Mouse (Mus musculus) megakaryocyte-erythroid progenitor cell, adult 5-6 weeks (primary cell): ENCODE measurements at regions not wholly inside any gene's neighbourhood (a gene's known extent, or its start where the extent isn't known, plus 50 kb on each side); places are given as distances from the start of the nearest gene placed in this dataset.

Experiments used
- ATAC-seq: replicated peaks from 2 replicates; pipeline ENCODE4 v1.8.0; 2016; ENCODE audit warnings: mild to moderate bottlenecking, inconsistent platforms; ENCODE audit not compliant: severe bottlenecking, poor library complexity, low FRiP score, low TSS enrichment

DNA sequence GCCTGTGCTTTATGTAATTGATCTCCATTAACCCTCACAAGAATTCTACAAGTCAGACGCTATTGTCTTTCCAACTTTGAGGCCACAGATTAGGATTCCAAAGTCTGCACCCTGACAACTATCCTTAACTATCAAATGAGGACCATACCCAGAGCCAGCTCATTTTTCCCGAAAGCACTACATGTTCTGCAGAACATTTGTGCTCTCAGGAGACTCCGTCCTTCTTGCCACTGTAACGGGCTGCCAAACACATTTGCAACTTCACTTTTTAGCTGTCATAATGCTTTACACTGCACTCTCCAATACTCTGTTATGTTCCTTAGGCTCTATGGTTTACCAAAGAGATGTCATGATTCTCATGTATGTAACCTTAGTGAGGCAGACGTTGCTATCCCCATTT, 350.7 kb downstream of the Mtx2 start:
- ATAC-seq: no peak

DNA sequence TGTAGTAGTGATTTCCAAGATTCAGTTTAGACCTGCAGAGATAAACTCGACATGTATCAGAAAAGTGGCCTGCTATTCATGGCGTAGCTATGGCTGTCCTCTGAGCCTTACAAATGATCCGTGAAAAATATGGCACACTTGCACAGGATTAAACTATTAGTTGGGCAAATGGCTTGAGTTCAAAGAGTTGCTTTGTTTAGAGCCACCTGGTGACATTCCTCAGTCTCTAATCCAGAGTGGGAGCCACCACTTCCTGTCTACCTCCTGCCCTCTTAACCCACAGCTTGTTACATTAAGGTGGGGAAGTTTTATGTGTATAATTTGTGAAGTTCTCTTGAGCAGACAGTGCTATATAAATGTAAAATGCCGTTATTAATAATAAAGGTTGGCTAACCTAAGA, 357.7 kb downstream of the Mtx2 start:
- no peak for ATAC-seq

DNA sequence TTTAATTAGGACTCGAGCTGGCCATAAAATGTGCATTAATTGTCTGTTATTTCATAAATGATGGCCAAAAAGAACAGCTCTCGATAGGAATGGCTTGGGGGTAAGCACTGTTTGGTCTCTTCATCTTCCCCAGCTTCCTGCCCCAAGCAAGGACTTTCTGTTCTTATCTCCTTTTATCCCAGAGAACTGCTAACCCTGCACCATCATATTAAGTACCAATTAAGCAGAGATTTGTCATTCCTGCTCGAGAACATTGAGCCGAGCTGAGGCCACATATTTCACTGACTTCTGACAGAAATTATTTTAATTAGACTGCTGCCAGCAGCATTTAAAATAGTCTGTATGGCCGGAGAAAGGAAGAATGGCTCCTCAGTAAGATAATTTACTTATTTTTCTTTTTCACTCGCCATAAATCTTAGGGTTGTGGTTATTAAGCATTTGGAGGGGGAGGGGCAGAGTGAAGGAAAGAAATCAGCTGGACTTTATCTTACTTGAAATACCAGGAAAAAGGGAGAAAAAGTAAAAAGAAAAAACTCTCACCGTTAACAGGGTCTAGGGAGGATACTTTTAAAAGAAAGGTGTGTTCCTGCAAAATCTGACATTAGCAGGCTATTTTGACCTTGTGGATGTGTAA, 377.1 kb downstream of the Mtx2 start:
- no peak for ATAC-seq

DNA sequence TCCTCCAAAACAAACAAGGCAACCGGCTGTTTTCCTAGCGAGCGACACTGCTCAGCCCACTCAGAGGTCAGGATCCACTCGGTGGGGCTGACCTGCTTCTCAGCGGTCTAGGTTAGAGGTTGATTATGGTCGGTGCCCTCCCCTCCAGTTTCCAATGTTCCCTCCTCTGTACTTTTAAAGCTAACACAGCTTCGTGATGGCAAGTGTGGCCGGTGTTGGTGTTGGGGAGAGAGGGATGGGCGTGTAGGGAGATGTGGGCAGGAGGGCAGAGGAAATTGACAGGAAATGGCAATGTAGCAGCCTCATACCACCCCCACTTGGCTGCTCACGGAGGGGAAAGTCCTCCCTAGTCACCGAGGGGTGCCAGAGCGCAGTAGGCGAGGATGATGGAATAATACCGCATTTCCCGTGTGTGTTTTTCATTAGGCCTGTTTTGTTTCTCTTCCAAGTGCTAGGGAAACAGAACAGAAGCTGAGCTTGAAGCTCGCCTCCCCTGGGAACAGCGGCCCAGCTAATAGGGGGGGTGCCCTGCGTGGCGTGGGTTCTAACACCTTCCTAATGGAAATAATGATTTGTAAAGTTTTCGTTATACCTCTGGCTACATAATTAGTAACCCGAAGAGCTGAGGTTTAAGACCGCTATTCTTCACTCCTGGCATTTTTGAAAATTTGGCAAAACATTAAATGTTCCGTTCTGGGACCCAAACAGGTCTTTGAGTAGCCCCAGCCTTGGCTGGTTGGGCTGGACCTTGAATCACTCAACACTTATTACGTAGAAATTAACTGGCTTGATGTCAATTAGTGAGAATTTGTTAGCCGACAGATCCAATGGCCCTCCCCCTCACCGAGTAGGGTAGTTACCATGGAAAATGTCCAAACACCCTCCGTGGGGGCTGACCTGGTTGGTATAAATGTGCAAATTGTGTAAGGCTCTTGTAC, 383.5 kb downstream of the Mtx2 start:
- ATAC-seq: no peak

DNA sequence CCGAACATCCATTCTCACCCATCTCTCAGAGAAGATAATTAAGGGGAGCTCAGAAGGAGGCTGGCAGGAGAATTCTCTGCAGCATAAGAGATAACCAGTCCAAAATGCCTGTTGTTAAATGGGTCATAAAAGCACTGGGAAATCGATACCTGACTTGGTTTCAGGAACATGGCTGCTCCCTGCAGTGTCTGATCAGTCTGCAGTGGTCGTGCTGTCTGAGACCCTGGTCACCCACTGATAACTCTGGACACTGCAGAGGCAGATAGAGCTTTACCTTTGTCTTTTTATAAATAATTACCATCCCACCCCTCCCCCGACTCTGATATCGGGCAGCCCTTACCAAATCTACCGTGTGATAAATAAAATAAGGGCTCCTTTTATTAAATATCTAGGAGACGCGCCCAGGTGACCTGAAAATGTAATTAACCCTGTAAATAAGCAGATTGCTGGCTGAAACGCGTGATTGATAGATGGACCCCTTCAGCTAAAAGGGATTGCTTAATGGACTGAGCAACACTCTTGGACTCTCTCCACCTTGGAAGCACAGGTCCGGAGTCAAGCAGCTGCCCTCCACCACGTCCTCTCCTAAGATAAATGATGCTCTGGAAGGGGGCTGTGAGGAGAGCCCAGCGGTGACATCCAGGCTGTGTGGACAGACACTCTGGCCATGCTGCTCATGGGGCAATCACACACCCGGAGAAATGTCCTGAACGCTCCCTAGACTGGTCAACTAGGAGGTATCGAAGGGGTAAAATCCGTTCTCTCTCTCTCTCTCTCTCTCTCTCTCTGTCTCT, 384.4 kb downstream of the Mtx2 start:
- ATAC-seq: no peak

DNA sequence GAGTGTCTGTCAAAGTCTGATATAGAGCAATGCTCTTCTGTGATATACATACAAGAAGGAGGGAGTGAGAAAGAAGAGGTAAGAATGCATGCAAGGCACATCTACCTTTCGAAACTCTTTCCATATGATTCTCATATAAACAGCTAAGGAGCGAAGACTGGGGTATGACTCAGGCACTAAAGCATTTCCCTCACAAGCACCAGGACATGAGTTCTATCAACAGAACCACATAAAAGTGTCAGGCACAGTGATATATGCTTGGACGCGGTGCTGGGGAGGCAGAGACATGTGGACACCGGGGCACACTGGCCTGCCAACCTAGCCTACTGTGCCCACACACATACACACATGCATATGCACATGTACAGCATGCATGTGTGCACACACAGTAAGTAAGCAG, 391.3 kb downstream of the Mtx2 start:
- no peak for ATAC-seq

DNA sequence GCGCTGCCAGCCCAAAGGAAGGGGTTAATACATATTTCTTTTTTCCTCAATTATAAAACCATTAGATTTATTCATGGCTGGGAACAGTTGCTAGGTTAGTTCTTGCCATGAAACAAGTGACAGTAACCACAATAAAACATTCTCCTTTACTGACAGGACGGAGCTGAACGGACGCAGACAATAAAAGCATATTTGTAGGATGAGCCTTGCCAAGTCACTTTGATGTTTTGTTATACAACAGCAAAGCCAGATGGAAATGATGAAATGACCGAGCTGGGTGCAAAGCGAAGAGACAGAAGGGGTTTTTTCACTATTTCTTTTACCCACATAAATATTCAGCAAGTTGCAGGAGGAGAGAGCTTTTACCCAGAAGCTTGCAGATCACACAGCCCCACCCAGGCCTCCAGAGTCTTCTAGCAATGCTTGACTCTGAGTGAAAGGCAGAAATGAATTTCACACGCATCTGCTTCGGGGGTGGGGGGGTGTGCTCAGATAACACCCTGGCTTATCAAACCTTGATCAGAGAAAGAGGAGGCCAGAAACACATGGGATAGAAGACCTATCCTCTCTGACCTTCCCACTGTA, 395.3 kb downstream of the Mtx2 start:
- ATAC-seq: no peak

DNA sequence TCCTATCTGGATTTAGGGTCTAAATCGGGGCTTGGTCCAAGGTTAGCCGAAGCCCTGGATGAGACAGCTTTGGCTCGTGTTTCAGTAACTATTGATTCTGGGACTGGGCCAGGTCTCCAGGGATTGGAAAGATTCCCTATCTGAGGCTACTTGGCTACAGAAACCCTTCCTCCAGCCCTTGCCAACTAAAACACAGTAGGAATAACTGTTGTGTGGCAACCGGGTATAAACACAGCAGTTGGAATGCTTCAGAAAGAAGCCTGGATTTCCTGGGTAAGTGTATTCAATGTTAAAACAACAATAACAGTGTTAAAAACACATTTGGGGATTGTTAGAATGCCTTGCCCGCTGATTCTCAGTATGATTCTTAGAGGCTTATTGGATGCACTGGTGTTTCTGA, 398.8 kb downstream of the Mtx2 start:
- no peak for ATAC-seq

DNA sequence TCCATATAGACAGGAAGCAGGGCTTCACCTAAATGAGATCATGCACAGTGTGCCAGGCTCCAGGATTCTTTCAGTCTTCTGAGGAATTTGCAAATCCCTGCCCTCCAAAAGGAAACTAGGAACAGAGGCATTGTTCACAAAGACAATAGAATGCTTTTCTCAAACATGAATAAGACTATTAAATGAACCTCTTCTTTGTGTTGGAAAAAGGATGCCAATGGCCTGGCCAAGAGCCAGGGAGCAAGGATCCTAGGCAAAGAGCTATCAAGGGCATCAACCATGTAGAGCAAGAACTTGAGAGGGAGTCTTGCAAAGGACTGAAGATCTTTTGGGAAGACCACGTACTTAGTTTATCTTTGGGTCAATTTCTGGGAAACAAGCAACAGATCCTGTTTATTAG, 415.4 kb downstream of the Mtx2 start:
- no peak for ATAC-seq

DNA sequence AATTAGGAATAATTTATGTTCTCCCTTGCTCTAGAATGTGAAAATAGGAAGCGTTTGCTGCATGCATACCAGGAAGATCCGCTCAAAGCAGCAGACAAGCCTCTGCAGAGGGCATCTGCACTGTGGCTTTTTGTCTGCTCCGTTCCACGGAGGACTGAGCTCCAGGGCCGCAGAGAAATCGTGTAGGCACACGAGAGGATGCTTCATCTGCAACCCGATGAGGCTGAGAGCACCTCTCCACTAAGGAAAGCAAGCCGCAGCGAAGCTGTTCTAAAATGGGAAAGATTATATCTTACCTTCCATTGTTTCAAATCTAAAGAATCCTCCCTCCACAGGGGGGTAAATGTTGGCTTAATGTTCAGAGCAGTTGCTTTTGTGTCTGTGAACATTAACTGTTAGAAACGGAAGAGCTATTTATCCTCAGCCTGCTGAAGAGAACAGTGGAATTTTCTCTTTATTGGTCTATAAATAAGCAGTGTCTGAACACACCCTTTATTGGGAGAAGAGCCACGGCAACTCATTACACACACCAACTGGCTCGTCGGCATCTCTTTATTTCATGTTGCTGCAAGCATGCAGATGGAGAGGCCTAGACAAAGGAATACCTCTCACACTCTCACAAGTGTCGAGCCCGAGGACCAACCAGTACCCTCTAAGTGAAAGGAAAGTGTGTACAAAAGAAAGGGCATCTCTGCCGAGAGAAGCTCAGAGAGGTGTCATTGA, 414.6 kb upstream of the Hnrnpa3 start:
- ATAC-seq: no peak

DNA sequence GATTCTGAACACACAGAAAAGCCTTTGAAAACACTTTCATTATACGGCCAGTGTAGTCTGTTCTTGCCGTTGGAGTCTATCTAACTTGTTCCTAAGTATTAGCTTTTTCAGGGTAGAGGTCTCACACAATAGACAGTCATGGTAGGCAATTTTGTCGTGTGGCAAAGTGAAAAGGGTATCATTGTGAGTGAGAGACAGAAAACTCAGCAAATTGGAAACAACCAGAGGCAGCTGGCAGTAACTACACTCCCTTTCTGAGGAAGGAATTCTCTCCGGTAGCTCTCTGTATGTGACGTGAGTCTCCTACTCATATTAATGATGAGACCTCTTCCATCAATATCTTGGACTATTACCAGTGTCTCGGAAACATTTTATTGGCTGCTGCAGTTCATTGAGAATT, 413.8 kb upstream of the Hnrnpa3 start:
- ATAC-seq: no peak

DNA sequence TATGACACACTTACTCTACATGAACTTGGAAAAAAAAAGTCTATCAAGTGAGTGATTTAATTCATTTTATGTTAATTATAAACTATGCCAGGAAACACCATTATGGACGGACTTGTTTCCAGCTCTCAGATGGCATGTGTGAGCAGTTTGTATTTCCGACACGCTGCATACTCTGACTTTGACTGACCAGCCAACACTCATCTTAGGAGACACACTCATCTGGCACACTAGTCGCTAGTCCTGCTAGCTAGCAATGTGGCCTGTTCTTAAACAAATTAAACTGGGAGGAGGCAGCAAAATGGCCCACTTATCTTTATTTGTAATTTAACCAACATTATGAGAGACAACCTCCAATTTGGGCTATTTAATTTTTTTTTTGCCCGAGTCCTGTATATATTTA, 413.4 kb upstream of the Hnrnpa3 start:
- no peak for ATAC-seq

DNA sequence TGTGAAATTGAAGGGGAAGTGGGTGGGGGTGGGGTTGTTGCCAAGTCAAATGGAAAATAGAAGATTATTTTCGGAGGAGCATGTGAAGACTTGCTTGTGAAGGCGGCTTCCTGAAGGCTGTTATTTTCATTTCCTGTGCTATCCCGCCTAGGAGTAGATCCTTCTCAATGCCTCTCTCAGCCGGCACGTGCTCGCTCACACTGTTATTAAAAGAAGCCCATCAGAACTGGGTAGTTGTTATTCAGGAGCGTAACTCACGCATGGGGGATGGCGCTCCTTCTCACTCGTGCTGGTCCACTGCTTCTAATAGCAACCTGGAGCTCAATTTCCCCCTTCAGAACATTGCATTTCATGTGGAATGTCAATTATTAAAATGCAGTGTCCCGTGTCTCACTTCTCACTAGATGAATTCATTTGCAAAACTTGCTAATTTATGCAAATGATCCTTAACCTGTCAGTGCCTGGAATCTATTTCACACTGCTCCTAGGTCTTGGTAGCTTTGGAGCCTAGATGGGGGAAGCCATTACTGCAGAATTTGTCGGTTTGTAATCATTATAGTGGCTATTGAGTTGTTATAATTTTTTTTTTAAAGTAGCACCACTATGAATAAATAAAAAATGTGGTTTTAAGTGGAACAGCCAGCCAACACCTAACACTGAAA, 412.8 kb upstream of the Hnrnpa3 start:
- ATAC-seq: no peak

DNA sequence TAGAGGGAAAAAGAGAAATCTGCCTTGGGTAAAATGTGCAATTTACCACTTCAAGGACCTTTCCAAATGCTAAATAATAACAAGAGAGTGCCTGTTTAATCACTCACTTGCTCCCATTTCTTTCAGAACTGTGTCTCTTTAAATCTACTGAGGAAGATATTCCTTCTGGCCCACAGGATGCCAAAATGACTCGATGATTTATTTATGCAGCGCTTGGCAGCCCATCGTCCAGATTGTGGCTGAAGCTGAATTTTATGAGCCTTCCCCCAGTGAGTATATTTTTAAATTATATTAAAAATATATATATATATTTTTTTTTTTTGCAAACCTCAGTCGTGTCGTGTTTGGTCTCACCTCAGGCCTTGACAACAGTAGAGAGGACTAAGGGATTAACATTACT, 410.8 kb upstream of the Hnrnpa3 start:
- ATAC-seq: no peak

DNA sequence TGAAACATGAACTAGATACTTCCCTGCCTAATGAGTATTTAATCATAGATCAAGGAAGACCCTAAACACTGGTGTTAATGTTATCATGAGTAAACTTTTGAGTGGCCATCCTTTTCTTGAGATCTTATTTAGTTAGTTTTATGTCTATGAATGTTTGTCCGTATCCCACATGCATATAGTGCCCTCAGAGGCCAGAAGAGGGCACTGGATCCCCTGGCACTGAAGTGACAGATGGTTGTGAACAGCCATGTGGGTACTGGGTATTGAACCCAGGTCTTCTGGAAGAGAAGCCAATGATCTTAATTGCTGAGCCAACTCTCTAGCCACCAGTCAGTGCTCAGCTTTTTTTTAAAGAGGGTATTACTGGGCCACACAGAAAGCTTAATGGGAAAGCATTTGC, 408.6 kb upstream of the Hnrnpa3 start:
- ATAC-seq: no peak

DNA sequence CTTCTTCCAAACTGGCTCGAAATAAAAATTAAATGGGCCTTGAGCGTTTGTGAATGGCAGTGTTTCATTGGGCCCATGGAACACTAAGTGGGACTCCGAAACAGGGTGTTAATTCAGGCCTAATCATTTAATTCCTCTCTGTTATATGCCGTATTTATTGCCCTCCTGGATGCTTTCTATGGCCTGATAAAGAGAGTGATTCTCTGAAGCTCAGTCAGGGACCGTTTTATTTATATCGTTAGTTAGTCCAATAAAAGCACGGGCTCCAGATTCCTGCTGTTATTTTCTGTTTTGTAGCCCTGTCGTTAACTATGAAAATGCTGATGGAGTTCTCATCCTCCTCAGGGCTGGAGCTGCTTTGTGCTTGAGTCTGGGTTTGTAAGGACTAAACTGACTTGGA, 406.2 kb upstream of the Hnrnpa3 start:
- no peak for ATAC-seq

DNA sequence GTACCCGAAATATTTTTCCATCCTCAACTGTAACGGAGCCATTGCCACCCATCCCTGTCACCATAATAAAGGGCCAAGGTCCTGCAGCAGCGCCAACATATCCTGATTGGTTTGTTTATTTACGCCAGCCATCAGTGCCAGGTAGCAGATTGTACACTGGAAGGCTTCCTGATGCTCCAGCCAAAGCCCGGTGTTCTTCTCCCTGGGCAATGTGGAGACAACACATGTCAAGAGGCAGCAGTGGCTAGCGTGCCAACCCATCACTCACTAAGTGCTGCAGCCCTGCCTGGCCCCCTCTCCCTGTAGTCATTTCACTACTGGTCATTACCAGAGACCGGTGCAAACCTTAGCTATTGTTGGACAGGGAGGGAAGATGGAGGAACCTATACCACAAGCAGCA, 393.8 kb upstream of the Hnrnpa3 start:
- ATAC-seq: no peak

DNA sequence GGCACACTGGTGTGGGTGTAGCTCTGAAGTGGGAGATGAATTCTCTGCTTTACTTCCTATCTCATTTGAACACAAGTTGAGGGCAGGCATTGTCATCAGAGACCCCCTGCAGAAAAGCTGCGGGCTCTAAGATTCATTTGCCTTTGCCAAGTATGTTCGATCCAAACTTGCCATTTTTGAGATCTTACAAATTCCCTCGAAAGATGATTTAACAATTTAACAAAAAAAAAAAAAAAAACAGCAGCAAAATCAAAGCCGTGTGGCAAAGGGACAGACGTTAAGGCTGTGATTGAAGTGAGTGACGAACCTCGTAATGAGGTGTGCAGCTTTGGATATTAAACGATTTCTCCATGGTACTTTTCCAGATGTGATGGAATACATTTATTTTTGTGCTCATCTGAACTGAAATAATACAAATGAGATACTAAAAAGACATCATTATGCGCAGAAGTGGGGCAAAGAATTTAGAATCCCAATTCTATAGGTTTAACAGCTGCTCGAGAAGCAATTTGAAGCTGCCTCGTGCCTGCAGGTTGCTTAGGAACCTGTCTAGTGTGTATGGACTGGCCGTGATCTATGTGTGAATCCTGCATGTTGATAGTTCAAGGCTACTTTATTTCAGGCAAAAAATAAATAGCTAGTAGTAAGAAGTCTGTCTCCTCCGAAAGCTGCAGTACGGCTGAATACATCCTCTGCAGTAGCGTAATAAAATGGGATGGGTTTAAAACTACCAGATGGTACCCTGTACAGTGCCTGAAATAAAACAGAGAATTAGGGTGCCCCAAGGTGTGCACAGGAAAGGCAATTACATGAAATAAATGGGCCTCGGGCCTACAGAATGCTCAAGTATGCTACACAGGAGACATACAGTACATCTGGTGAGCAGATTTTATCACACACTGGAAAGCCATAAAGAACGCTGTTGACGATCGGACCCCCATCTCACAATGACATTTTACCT, 393.0 kb upstream of the Hnrnpa3 start:
- ATAC-seq: no peak
